ENCODE assay signal across 8 mouse cellular contexts in genomic region chr7:24949958-24950623, GRCm38 (mm10). TPM values are rescaled to one million over a fixed set of nuclear protein-coding genes. Genes with fewer than 3 reads are reported as not detected.
DNase-seq lines count a peak whose midpoint lies in the region; ATAC-seq and TF ChIP-seq lines count a peak whose summit lies in the region.

No protein-coding gene starts in this region.

- DNase-seq in urinary bladder, adult 2 months (ENCODE audit: low spot score): peak; percentile 42
- no peak for DNase-seq in urinary bladder, postnatal 10 days (ENCODE audit: low spot score)
- DNase-seq in cerebellum, postnatal 14 days: peak; percentile 87 to 94
- DNase-seq in gastrocnemius, postnatal 14 days: peak; percentile 73
- peak; percentile 93 for DNase-seq in intestine, embryonic 14.5 days (ENCODE audit: low spot score)
- peak; percentile 83 for DNase-seq in naive thymus-derived CD4-positive, alpha-beta T cell, adult 2 months (ENCODE audit: low read depth)
- peak; percentile 84 for DNase-seq in thymus, adult 2 months

- no peak for TF ChIP-seq POLR2A in thymus, adult 2 months (IDR thresholded peaks at IDR 0.05; ENCODE audit: control insufficient read depth, extremely low read depth, insufficient read depth, low read length, poor library complexity)

- peak; percentile 47 for ATAC-seq in intestine, embryonic 14.5 days (replicated peaks; ENCODE audit: low FRiP score, low TSS enrichment, low read depth)
- peak; percentile 29; the same call in 1 of the 2 replicates for ATAC-seq in liver, embryonic 12.5 days

- WGBS in intestine, embryonic 14.5 days: 2% methylated on average over 8 of the region's 8 CpGs
- WGBS in liver, embryonic 12.5 days (ENCODE audit: insufficient replicate concordance): 1% methylated on average over 8 of the region's 8 CpGs
- WGBS in thymus, adult 2 months: 9% methylated on average over 8 of the region's 8 CpGs

- H3K4me3 ChIP-seq in intestine, embryonic 14.5 days (ENCODE audit: low read depth, low read length): no peak overlapping the region
- H3K4me3 ChIP-seq in liver, embryonic 12.5 days: no peak overlapping the region
- H3K4me3 ChIP-seq in thymus, adult 2 months (ENCODE audit: control insufficient read depth, insufficient read depth, low read length): no peak overlapping the region

- intact Hi-C loops in gastrocnemius, postnatal 14 days (cut with DNase I; ENCODE audit: low total_unique reads): loop anchor here (5.0 kb wide), 1 partner anchor 58 kb away; no protein-coding TSS in a partner anchor

- H3K9ac ChIP-seq in intestine, embryonic 14.5 days (ENCODE audit: low read length): no peak overlapping the region
- H3K9ac ChIP-seq in liver, embryonic 12.5 days: no peak overlapping the region

- TF ChIP-seq CTCF in thymus, adult 2 months (IDR thresholded peaks at IDR 0.05; ENCODE audit: borderline replicate concordance, control insufficient read depth, extremely low read depth, insufficient read depth, low read length, poor library complexity): peak; percentile 85; the same call in 1 of the 2 replicates

- peaks cover 97% of the 10 kb centered on the region for H3K27me3 ChIP-seq in intestine, embryonic 14.5 days (replicated peaks; ENCODE audit: control insufficient read depth, insufficient read depth, low read length)
- H3K27me3 ChIP-seq in liver, embryonic 12.5 days (replicated peaks): peaks cover 100% of the 10 kb centered on the region
- H3K27me3 ChIP-seq in thymus, adult 2 months (ENCODE audit: control insufficient read depth, insufficient read depth, low read length): peaks cover 14% of the 10 kb centered on the region

- no peak overlapping the region for H3K27ac ChIP-seq in intestine, embryonic 14.5 days (ENCODE audit: low read depth)
- H3K27ac ChIP-seq in liver, embryonic 12.5 days: no peak overlapping the region
- no peak overlapping the region for H3K27ac ChIP-seq in thymus, adult 2 months (ENCODE audit: control insufficient read depth, insufficient read depth, low read length)

- H3K9me3 ChIP-seq in intestine, embryonic 14.5 days (ENCODE audit: control insufficient read depth, low read length): no peaks in the 10 kb centered on the region
- no peaks in the 10 kb centered on the region for H3K9me3 ChIP-seq in liver, embryonic 12.5 days (replicated peaks)

- H3K4me1 ChIP-seq in intestine, embryonic 14.5 days (replicated peaks; ENCODE audit: control insufficient read depth, insufficient read depth, low read length): 0 out of 2 replicates have a peak, but pooled peaks cover 6% of the 10 kb centered on the region
- peaks cover 7% of the 10 kb centered on the region; the same call in 1 of the 2 replicates for H3K4me1 ChIP-seq in liver, embryonic 12.5 days
- H3K4me1 ChIP-seq in thymus, adult 2 months (replicated peaks; ENCODE audit: control insufficient read depth, insufficient read depth, low read length): peaks cover 13% of the 10 kb centered on the region

- H3K4me2 ChIP-seq in intestine, embryonic 14.5 days (ENCODE audit: low read length): no peak overlapping the region
- H3K4me2 ChIP-seq in liver, embryonic 12.5 days: no peak overlapping the region

- no peaks in the 10 kb centered on the region for H3K36me3 ChIP-seq in intestine, embryonic 14.5 days (ENCODE audit: control insufficient read depth, insufficient read depth, low read length)
- H3K36me3 ChIP-seq in liver, embryonic 12.5 days: no peaks in the 10 kb centered on the region
- no peaks in the 10 kb centered on the region for H3K36me3 ChIP-seq in thymus, adult 2 months (ENCODE audit: control insufficient read depth, insufficient read depth, low read length)

RNA-seq across cellular contexts. Expression of gene Gm4881, which starts 5.8 kb away (rescaled TPM):
- polyA plus RNA-seq in urinary bladder, adult 2 months (2012; rRNA removed): not detected in 2 replicates
- not detected for total RNA-seq in gastrocnemius, postnatal 14 days (2021)
- polyA plus RNA-seq in intestine, embryonic 14.5 days (2014; fragmentation: Nextera tagmentation; extraction: Ambion mirVana): not detected in 2 replicates
- polyA plus RNA-seq in liver, embryonic 12.5 days (2016; fragmentation: Nextera tagmentation; extraction: Ambion mirVana): not detected in 2 replicates
- polyA plus RNA-seq in thymus, adult 2 months (2012; rRNA removed): 0.31 TPM in 1 of 2 replicates, not detected in the other

RNA-seq across cellular contexts. Expression of gene Rabac1, which starts 22.5 kb away (rescaled TPM):
- polyA plus RNA-seq in urinary bladder, adult 2 months (2012; rRNA removed): 367 and 429 TPM in 2 replicates
- total RNA-seq in gastrocnemius, postnatal 14 days (2021): 100 to 1,000 TPM; 163 to 175 TPM
- polyA plus RNA-seq in intestine, embryonic 14.5 days (2014; fragmentation: Nextera tagmentation; extraction: Ambion mirVana): 164 TPM in 2 replicates
- polyA plus RNA-seq in liver, embryonic 12.5 days (2016; fragmentation: Nextera tagmentation; extraction: Ambion mirVana): 63.4 and 67.4 TPM in 2 replicates
- 433 and 569 TPM in 2 replicates for polyA plus RNA-seq in thymus, adult 2 months (2012; rRNA removed)

RNA-seq across cellular contexts. Expression of gene Arhgef1, which starts 47.4 kb away (rescaled TPM):
- 174 and 180 TPM in 2 replicates for polyA plus RNA-seq in urinary bladder, adult 2 months (2012; rRNA removed)
- total RNA-seq in gastrocnemius, postnatal 14 days (2021): 10 to 100 TPM; 32.5 to 38.0 TPM
- 80.6 and 85.3 TPM in 2 replicates for polyA plus RNA-seq in intestine, embryonic 14.5 days (2014; fragmentation: Nextera tagmentation; extraction: Ambion mirVana)
- 71.9 and 80.4 TPM in 2 replicates for polyA plus RNA-seq in liver, embryonic 12.5 days (2016; fragmentation: Nextera tagmentation; extraction: Ambion mirVana)
- 1,726 and 1,877 TPM in 2 replicates for polyA plus RNA-seq in thymus, adult 2 months (2012; rRNA removed)

RNA-seq across cellular contexts. Expression of gene Cd79a, which starts 52.9 kb away (rescaled TPM):
- 0.65 and 0.74 TPM in 2 replicates for polyA plus RNA-seq in urinary bladder, adult 2 months (2012; rRNA removed)
- under 1 TPM; 0.16 to 0.23 TPM for total RNA-seq in gastrocnemius, postnatal 14 days (2021)
- polyA plus RNA-seq in intestine, embryonic 14.5 days (2014; fragmentation: Nextera tagmentation; extraction: Ambion mirVana): 0.28 and 0.32 TPM in 2 replicates
- 0.12 TPM in 1 of 2 replicates, not detected in the other for polyA plus RNA-seq in liver, embryonic 12.5 days (2016; fragmentation: Nextera tagmentation; extraction: Ambion mirVana)
- 38.2 and 44.0 TPM in 2 replicates for polyA plus RNA-seq in thymus, adult 2 months (2012; rRNA removed)

RNA-seq across cellular contexts. Expression of gene Atp1a3, which starts 55.7 kb away (rescaled TPM):
- 0.51 and 0.93 TPM in 2 replicates for polyA plus RNA-seq in urinary bladder, adult 2 months (2012; rRNA removed)
- under 1 TPM; 0.21 to 0.42 TPM for total RNA-seq in gastrocnemius, postnatal 14 days (2021)
- polyA plus RNA-seq in intestine, embryonic 14.5 days (2014; fragmentation: Nextera tagmentation; extraction: Ambion mirVana): 3.5 and 4.1 TPM in 2 replicates
- 0.45 and 0.50 TPM in 2 replicates for polyA plus RNA-seq in liver, embryonic 12.5 days (2016; fragmentation: Nextera tagmentation; extraction: Ambion mirVana)
- 5.6 and 7.1 TPM in 2 replicates for polyA plus RNA-seq in thymus, adult 2 months (2012; rRNA removed)
